ENCODE assay signal across 13 mouse cellular contexts in the genomic region with DNA sequence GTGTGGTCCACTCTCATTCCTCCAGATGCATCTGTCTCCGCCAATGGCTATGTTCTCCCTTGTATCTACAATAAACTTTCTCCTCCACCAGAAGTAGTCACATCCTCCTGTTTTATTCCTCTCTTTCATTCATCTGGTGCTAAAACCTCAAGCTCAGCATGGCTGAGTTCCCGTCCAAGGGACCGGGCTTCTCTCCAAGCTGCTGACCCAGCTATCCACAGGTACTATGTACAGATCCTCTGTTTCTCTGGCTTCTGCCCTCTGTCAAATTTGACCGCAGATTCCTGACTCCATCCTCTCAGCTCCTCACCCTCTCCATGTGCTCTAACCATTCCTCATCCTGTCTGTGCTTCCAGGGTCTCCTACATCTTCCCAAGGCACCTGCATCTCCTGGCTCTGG.
"Had no signal": no experiment of that assay in that cellular context is flagged by ENCODE, and none has a peak within 500 bp of the region (broad histone marks: within the 10 kb centered on the region; RNA-seq: fewer than 3 reads in every experiment).

No protein-coding gene starts in this region.

- H3K4me2 ChIP-seq: liver, embryonic 11.5 days; liver, embryonic 15.5 days; neural tube, embryonic 12.5 days; stomach, embryonic 15.5 days had no signal

- DNase-seq: kidney, postnatal 10 days; kidney, postnatal 4 days; left cerebral cortex, postnatal 4 days; lung, adult 2 months; lung, postnatal 36 days; midbrain, embryonic 14.5 days; right cerebral cortex, postnatal 4 days; thymus, postnatal 36 days had no signal

- H3K36me3 ChIP-seq: liver, embryonic 15.5 days; neural tube, embryonic 12.5 days; stomach, embryonic 15.5 days had no signal

- H3K27ac ChIP-seq: liver, embryonic 15.5 days; neural tube, embryonic 12.5 days; stomach, embryonic 15.5 days had no signal

- H3K9me3 ChIP-seq: liver, embryonic 15.5 days; neural tube, embryonic 12.5 days; stomach, embryonic 15.5 days had no signal

- H3K27me3 ChIP-seq: liver, embryonic 15.5 days; neural tube, embryonic 12.5 days; stomach, embryonic 15.5 days had no signal

- H3K9ac ChIP-seq: liver, embryonic 15.5 days; neural tube, embryonic 12.5 days; stomach, embryonic 15.5 days had no signal

- H3K4me1 ChIP-seq: neural tube, embryonic 12.5 days; stomach, embryonic 15.5 days had no signal

- H3K4me3 ChIP-seq: liver, embryonic 15.5 days; neural tube, embryonic 12.5 days; stomach, embryonic 15.5 days had no signal

- ATAC-seq: lung, postnatal 0 days had no signal
